Mouse (Mus musculus): Measurements from ENCODE around the gene Mgea5.

Gene Mgea5

DNA sequence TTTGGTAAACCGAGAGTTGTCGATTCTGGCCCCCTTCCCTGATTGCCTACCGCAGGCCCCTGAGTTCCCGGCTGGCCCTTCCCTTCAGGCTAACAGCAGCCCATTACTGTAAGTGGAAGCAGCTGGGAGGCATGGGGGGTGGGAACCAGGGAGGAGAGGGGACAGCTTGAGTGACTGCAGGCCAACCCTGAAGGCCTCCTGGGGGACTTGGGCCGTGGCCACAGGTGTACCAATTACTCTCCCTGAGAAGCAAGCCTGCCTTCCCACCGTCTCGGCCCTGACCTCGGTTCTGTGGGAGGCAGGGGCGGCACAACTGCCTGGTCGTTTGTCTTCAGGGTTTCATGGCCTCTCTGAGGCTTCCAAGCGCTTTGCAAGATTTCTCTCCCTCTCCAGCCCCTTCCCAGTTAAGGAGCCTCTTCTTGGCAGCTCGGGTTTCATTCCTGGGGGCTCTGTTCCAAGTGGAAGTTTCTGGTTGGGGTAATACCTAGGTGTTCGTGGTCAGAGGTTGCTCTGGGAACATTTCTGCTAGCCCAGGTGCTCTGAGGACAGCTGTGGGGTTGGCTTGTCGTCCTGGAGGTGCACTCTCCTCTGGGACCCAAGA lies 57.9 kb downstream of the Mgea5 start:
- DNase-seq: no peak

DNA sequence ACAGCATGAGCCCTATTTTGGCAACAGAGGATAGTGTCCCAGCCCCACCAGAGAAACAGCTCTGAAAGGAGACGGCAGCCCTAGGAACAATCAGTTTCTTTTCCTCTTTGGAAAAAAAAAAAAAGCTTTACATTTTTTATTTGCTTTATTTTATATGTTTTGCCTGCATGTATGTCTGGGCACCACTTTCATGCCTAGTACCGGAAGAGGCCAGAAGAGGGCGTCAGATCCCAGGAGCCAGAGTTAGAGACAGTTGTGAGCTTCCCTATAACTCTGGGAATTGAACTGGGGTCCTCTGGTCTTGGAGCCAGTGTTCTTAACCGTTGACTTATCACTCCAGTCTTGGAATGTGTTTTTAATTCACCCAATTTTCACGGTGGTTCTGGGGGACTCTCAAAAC lies 61.4 kb downstream of the Mgea5 start:
- DNase-seq: no peak

DNA sequence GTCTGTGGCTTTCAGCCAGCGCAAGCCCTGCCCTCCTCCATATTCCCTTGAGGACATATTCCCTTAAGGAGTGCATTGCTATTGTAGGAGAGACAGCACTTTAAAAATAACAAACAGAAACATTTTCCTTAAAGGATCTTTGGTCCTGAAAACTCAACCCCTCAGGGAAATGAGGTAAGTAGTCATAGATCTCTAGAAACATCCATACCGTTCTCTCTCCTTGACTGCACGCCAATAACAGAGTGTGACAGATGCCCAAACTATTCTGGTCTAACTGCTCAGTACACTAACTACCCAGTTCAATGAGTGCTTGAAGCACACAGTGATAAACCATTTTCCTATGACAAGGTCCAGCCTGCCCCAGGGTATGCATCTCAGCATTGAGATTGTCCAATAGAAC lies 65.4 kb downstream of the Mgea5 start:
- no peak for DNase-seq

DNA sequence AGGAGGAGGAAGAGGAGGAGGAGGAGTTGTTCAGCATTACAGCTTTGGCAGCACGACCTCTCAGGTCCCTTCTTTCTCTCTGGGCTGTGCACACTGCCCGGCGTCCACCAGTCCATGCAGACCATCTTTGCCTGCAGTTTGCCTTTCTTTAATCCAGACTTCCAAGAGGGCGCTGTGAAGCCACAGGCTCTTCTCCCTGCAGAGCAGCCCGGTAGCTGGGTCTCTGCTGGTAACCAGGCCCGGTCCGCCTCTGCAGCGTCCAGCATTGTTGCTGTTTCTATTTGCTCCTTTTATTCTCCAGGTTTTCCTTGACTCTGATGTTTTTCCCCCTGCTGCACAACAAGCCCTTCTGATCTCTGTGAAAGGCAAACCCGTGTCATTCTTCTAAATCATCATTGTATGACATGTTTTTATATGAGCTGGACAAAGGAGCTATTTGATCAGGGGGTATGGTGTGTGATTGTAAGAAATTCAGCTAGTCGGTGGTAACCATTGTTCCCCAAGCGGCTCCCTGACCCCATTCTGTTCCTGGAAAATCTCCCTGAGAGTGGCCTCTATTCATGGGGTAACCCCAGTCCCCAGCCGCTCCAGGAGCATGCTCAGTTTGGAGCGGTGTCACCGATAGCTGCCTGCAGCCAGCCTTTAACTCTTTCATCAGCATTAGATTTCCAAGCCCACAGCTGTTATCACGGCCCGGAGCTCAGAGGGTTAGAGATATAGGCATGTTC lies 66.0 kb downstream of the Mgea5 start:
- DNase-seq: peak; percentile 40

DNA sequence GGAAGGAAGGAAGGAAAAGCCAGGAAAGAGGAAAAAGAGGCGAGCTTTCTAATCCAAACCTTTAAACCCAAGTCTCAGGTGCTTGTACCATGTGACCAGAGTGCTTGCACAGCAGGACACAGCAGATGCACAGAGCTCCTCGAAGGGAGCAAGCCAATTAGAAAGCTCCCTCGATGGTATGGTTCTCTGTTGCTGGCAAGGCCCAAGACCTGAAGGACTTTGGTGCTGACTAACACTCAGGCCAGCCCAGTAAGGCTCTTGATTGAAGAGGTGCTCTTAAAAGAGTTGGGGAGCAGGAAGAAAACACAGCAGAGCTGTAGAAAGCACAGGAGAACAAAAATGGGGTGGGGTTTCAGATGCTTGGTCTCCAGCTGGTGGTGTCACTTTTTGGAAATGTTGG lies 74.9 kb downstream of the Mgea5 start:
- DNase-seq: no peak

Data from right cerebral cortex, postnatal 14 days (tissue).